Mouse (Mus musculus): ENCODE results near the gene Tk1.
A peak's percentile ranks its signal among the peaks of the same experiment; 100 is the strongest.

Gene Tk1

GRCm38 (mm10) chr11:117786294-117786693 lies 39.6 kb downstream of the Tk1 start:
- H3K4me1 ChIP-seq (replicated peaks; ENCODE audit: low read depth, low read length), result peaks cover 64% of the 10 kb centered on the region
- peaks cover 20% of the 10 kb centered on the region for H3K36me3 ChIP-seq (ENCODE audit: insufficient read depth, low read length)
- peaks cover 12% of the 10 kb centered on the region; the same call in 1 of the 2 replicates for H3K27me3 ChIP-seq (ENCODE audit: insufficient read depth, low read length)
- H3K9me3 ChIP-seq (ENCODE audit: low read length), result no peaks in the 10 kb centered on the region
- no peak overlapping the region for H3K4me3 ChIP-seq (replicated peaks; ENCODE audit: low read length)
- TF ChIP-seq POU5F1 (IDR thresholded peaks at IDR 0.05; ENCODE audit: borderline replicate concordance, low read length) (no peak), CTCF (conservative IDR thresholded peaks at IDR 0.05; ENCODE audit: low read length) (peak; percentile 31)

- H3K36me3 ChIP-seq (ENCODE audit: insufficient read depth, low read length), result peaks cover 24% of the 10 kb centered on the region
- TF ChIP-seq NANOG (IDR thresholded peaks at IDR 0.05; ENCODE audit: borderline replicate concordance, low read length), result no peak
- TF ChIP-seq CTCF (conservative IDR thresholded peaks at IDR 0.05; ENCODE audit: low read length), result no peak
- TF ChIP-seq POU5F1 (IDR thresholded peaks at IDR 0.05; ENCODE audit: borderline replicate concordance, low read length), result no peak
Observed at GRCm38 (mm10) chr11:117783683-117784309, 42.1 kb downstream of the Tk1 start.

GRCm38 (mm10) chr11:117783089-117783488 lies 42.8 kb downstream of the Tk1 start:
- peak overlapping the region; percentile 87 for H3K4me3 ChIP-seq (replicated peaks; ENCODE audit: low read length)
- peak; percentile 11; the same call in 1 of the 2 replicates for TF ChIP-seq CTCF (conservative IDR thresholded peaks at IDR 0.05; ENCODE audit: low read length)
- no peak for TF ChIP-seq NANOG (IDR thresholded peaks at IDR 0.05; ENCODE audit: borderline replicate concordance, low read length)
- H3K4me1 ChIP-seq (replicated peaks; ENCODE audit: low read depth, low read length), result peaks cover 70% of the 10 kb centered on the region
- peaks cover 31% of the 10 kb centered on the region for H3K36me3 ChIP-seq (ENCODE audit: insufficient read depth, low read length)
- H3K27me3 ChIP-seq (ENCODE audit: insufficient read depth, low read length), result peaks cover 12% of the 10 kb centered on the region; the same call in 1 of the 2 replicates
- no peaks in the 10 kb centered on the region for H3K9me3 ChIP-seq (ENCODE audit: low read length)

More at GRCm38 (mm10) chr11:117783683-117784309, 42.1 kb downstream of the Tk1 start:
- Histone ChIP-seq H3K9me3 (ENCODE audit: low read length) (no peaks in the 10 kb centered on the region), H3K27me3 (ENCODE audit: insufficient read depth, low read length) (peaks cover 12% of the 10 kb centered on the region; the same call in 1 of the 2 replicates), H3K4me1 (replicated peaks; ENCODE audit: low read depth, low read length) (peaks cover 63% of the 10 kb centered on the region), H3K4me3 (replicated peaks; ENCODE audit: low read length) (peak overlapping the region; percentile 87)

- Histone ChIP-seq H3K4me3 (replicated peaks; ENCODE audit: low read length) (peak overlapping the region; percentile 87), H3K4me1 (replicated peaks; ENCODE audit: low read depth, low read length) (peaks cover 74% of the 10 kb centered on the region), H3K9me3 (ENCODE audit: low read length) (no peaks in the 10 kb centered on the region), H3K36me3 (ENCODE audit: insufficient read depth, low read length) (peaks cover 35% of the 10 kb centered on the region), H3K27me3 (ENCODE audit: insufficient read depth, low read length) (peaks cover 12% of the 10 kb centered on the region; the same call in 1 of the 2 replicates)
- TF ChIP-seq NANOG (IDR thresholded peaks at IDR 0.05; ENCODE audit: borderline replicate concordance, low read length) (no peak), POU5F1 (IDR thresholded peaks at IDR 0.05; ENCODE audit: borderline replicate concordance, low read length) (no peak), CTCF (conservative IDR thresholded peaks at IDR 0.05; ENCODE audit: low read length) (no peak)
Observed at GRCm38 (mm10) chr11:117782705-117783034, 43.2 kb downstream of the Tk1 start.

GRCm38 (mm10) chr11:117781993-117782704 lies 43.7 kb downstream of the Tk1 start, which contains the start of the genes Tmc8 and Tmc6:
Gene Tmc8 (plus strand): TSS chr11:117782076.
Gene Tmc6 (minus strand): TSS chr11:117782198.
- H3K4me1 ChIP-seq (replicated peaks; ENCODE audit: low read depth, low read length), result peaks cover 79% of the 10 kb centered on the region
- no peaks in the 10 kb centered on the region for H3K9me3 ChIP-seq (ENCODE audit: low read length)
- H3K36me3 ChIP-seq (ENCODE audit: insufficient read depth, low read length), result peaks cover 35% of the 10 kb centered on the region
- H3K4me3 ChIP-seq (replicated peaks; ENCODE audit: low read length), result peak within 1 kb of the TSS; percentile 87
- H3K27me3 ChIP-seq (ENCODE audit: insufficient read depth, low read length), result peaks cover 12% of the 10 kb centered on the region; the same call in 1 of the 2 replicates
- no peak for TF ChIP-seq POU5F1 (IDR thresholded peaks at IDR 0.05; ENCODE audit: borderline replicate concordance, low read length)
- TF ChIP-seq NANOG (IDR thresholded peaks at IDR 0.05; ENCODE audit: borderline replicate concordance, low read length), result no peak
- no peak for TF ChIP-seq CTCF (conservative IDR thresholded peaks at IDR 0.05; ENCODE audit: low read length)

- TF ChIP-seq POU5F1 (IDR thresholded peaks at IDR 0.05; ENCODE audit: borderline replicate concordance, low read length), result no peak
- TF ChIP-seq NANOG (IDR thresholded peaks at IDR 0.05; ENCODE audit: borderline replicate concordance, low read length), result no peak
- TF ChIP-seq CTCF (conservative IDR thresholded peaks at IDR 0.05; ENCODE audit: low read length), result no peak
Observed at GRCm38 (mm10) chr11:117781199-117781821, 44.6 kb downstream of the Tk1 start.

GRCm38 (mm10) chr11:117780582-117781111 lies 45.2 kb downstream of the Tk1 start:
- H3K36me3 ChIP-seq (ENCODE audit: insufficient read depth, low read length), result peaks cover 49% of the 10 kb centered on the region
- no peak for TF ChIP-seq POU5F1 (IDR thresholded peaks at IDR 0.05; ENCODE audit: borderline replicate concordance, low read length)
- no peak for TF ChIP-seq CTCF (conservative IDR thresholded peaks at IDR 0.05; ENCODE audit: low read length)
- no peak for TF ChIP-seq NANOG (IDR thresholded peaks at IDR 0.05; ENCODE audit: borderline replicate concordance, low read length)
- H3K4me1 ChIP-seq (replicated peaks; ENCODE audit: low read depth, low read length), result peaks cover 80% of the 10 kb centered on the region
- H3K4me3 ChIP-seq (replicated peaks; ENCODE audit: low read length), result peak overlapping the region; percentile 87
- H3K9me3 ChIP-seq (ENCODE audit: low read length), result no peaks in the 10 kb centered on the region
- H3K27me3 ChIP-seq (ENCODE audit: insufficient read depth, low read length), result peaks cover 12% of the 10 kb centered on the region; the same call in 1 of the 2 replicates

More at GRCm38 (mm10) chr11:117781199-117781821, 44.6 kb downstream of the Tk1 start:
- H3K27me3 ChIP-seq (ENCODE audit: insufficient read depth, low read length), result peaks cover 12% of the 10 kb centered on the region; the same call in 1 of the 2 replicates
- peaks cover 43% of the 10 kb centered on the region for H3K36me3 ChIP-seq (ENCODE audit: insufficient read depth, low read length)
- H3K9me3 ChIP-seq (ENCODE audit: low read length), result no peaks in the 10 kb centered on the region
- H3K4me1 ChIP-seq (replicated peaks; ENCODE audit: low read depth, low read length), result peaks cover 77% of the 10 kb centered on the region
- peak overlapping the region; percentile 87 for H3K4me3 ChIP-seq (replicated peaks; ENCODE audit: low read length)

GRCm38 (mm10) chr11:117780199-117780515 lies 45.7 kb downstream of the Tk1 start:
- Histone ChIP-seq H3K9me3 (ENCODE audit: low read length) (no peaks in the 10 kb centered on the region), H3K4me3 (replicated peaks; ENCODE audit: low read length) (peak overlapping the region; percentile 87), H3K27me3 (ENCODE audit: insufficient read depth, low read length) (peaks cover 12% of the 10 kb centered on the region; the same call in 1 of the 2 replicates), H3K36me3 (ENCODE audit: insufficient read depth, low read length) (peaks cover 51% of the 10 kb centered on the region), H3K4me1 (replicated peaks; ENCODE audit: low read depth, low read length) (peaks cover 79% of the 10 kb centered on the region)
- TF ChIP-seq CTCF (conservative IDR thresholded peaks at IDR 0.05; ENCODE audit: low read length) (no peak), POU5F1 (IDR thresholded peaks at IDR 0.05; ENCODE audit: borderline replicate concordance, low read length) (no peak), NANOG (IDR thresholded peaks at IDR 0.05; ENCODE audit: borderline replicate concordance, low read length) (no peak)
